Mouse (Mus musculus) midbrain, embryonic 16.5 days (tissue): Measurements from ENCODE around the gene Vps8. TPM values are rescaled to one million over a fixed set of nuclear protein-coding genes. Genes with fewer than 3 reads are reported as not detected.

ENCODE experiments used
- ATAC-seq: fragments of 200-750 bp; cut with Nextera tagmentation; 2 replicates; pipeline ENCODE4 v1.8.0; 2017; ENCODE audit warnings: moderate TSS enrichment
- H3K27ac ChIP-seq: fragments of 300-500 bp; sonication (generic); 2 replicates; pipeline ENCODE4 v1.5.1; 2014; ENCODE audit warnings: mild to moderate bottlenecking, low read length, mixed read lengths
- H3K27me3 ChIP-seq: fragments of 300-500 bp; sonication (generic); 2 replicates; pipeline ENCODE4 v1.6.1; 2014; ENCODE audit warnings: low read depth, low read length, mixed read lengths; ENCODE audit not compliant: control insufficient read depth, insufficient read depth
- H3K36me3 ChIP-seq: fragments of 300-500 bp; sonication (generic); 2 replicates; pipeline ENCODE4 v1.6.1; 2014; ENCODE audit warnings: mild to moderate bottlenecking, low read length, moderate library complexity, mixed read lengths; ENCODE audit not compliant: control insufficient read depth, insufficient read depth
- H3K4me1 ChIP-seq: fragments of 300-500 bp; sonication (generic); 2 replicates; pipeline ENCODE4 v1.6.1; 2014; ENCODE audit warnings: mild to moderate bottlenecking, low read length, mixed read lengths; ENCODE audit not compliant: control insufficient read depth, insufficient read depth
- H3K4me2 ChIP-seq: fragments of 300-500 bp; sonication (generic); 2 replicates; pipeline ENCODE4 v1.6.1; 2014; ENCODE audit warnings: mild to moderate bottlenecking, low read length, mixed read lengths
- H3K4me3 ChIP-seq: fragments of 300-500 bp; sonication (generic); 2 replicates; pipeline ENCODE4 v1.5.1; 2014; ENCODE audit warnings: low read depth, mild to moderate bottlenecking, low read length, moderate library complexity, mixed read lengths
- H3K9ac ChIP-seq: fragments of 300-500 bp; sonication (generic); 2 replicates; pipeline ENCODE4 v1.6.1; 2014; ENCODE audit warnings: low read depth, low read length, mixed read lengths
- H3K9me3 ChIP-seq: fragments of 300-500 bp; sonication (generic); replicated peaks from 2 replicates; pipeline ENCODE4 v1.6.1; 2014; ENCODE audit warnings: mild to moderate bottlenecking, low read length, mixed read lengths; ENCODE audit not compliant: control insufficient read depth, poor library complexity, severe bottlenecking
- WGBS: fragments of 180-500 bp; shearing (Covaris S2); extraction: QIAGEN DNeasy Blood & Tissue Kit; methylation state at CpG from one replicate; pipeline ENCODE4 v1.1.7; 2014; 5-methylcytosine and 5-hydroxymethylcytosine counted together
- polyA plus RNA-seq: library from polyadenylated mRNA; unstranded; fragments of >200 nt; fragmentation: Nextera tagmentation; extraction: Ambion mirVana; gene quantifications from 2 replicates; pipeline ENCODE4 v1.2.1, GENCODE M21; 2015

The Vps8 gene
- polyA plus RNA-seq, 1 experiment from 2014 or later: 41.2 TPM

- Histone ChIP-seq H3K4me2 (no peak overlapping the region), H3K9ac (no peak overlapping the region), H3K27ac (no peak overlapping the region), H3K27me3 (no peaks in the 10 kb centered on the region), H3K4me1 (peaks cover 8% of the 10 kb centered on the region), H3K4me3 (no peak overlapping the region), H3K36me3 (no peaks in the 10 kb centered on the region), H3K9me3 (no peaks in the 10 kb centered on the region)
- ATAC-seq: no peak
- WGBS: 49% methylated on average over 6 of the region's 6 CpGs
Measured at GRCm38 (mm10) chr16:21627248-21627647, 204.3 kb downstream of the Vps8 start.

GRCm38 (mm10) chr16:21628061-21628591 lies 205.2 kb downstream of the Vps8 start:
- Histone ChIP-seq H3K9ac (no peak overlapping the region), H3K36me3 (no peaks in the 10 kb centered on the region), H3K27ac (0 out of 2 replicates have a peak overlapping the region, but pooled peaks have one; percentile 34), H3K27me3 (no peaks in the 10 kb centered on the region), H3K4me3 (no peak overlapping the region), H3K9me3 (no peaks in the 10 kb centered on the region), H3K4me1 (peaks cover 8% of the 10 kb centered on the region), H3K4me2 (no peak overlapping the region; the same call in 1 of the 2 replicates)
- 39% methylated on average over 13 of the region's 13 CpGs for WGBS
- ATAC-seq: peak; percentile 69

GRCm38 (mm10) chr16:21630614-21631013 lies 207.7 kb downstream of the Vps8 start:
- no peaks in the 10 kb centered on the region for H3K36me3 ChIP-seq
- WGBS: 93% methylated on average over 4 of the region's 4 CpGs
- no peak overlapping the region for H3K4me2 ChIP-seq
- H3K4me3 ChIP-seq: no peak overlapping the region
- H3K9me3 ChIP-seq: no peaks in the 10 kb centered on the region
- H3K27ac ChIP-seq: no peak overlapping the region
- no peak for ATAC-seq
- H3K9ac ChIP-seq: no peak overlapping the region
- H3K4me1 ChIP-seq: peaks cover 8% of the 10 kb centered on the region
- H3K27me3 ChIP-seq: no peaks in the 10 kb centered on the region

- Histone ChIP-seq H3K4me2 (no peak overlapping the region), H3K9me3 (no peaks in the 10 kb centered on the region), H3K4me3 (no peak overlapping the region), H3K9ac (no peak overlapping the region), H3K4me1 (peaks cover 8% of the 10 kb centered on the region), H3K36me3 (no peaks in the 10 kb centered on the region), H3K27me3 (no peaks in the 10 kb centered on the region), H3K27ac (no peak overlapping the region)
- ATAC-seq: no peak
- 85% methylated on average over 4 of the region's 4 CpGs for WGBS
Measured at GRCm38 (mm10) chr16:21631815-21632222, 208.9 kb downstream of the Vps8 start.

- Histone ChIP-seq H3K4me3 (no peak overlapping the region), H3K9ac (no peak overlapping the region), H3K4me1 (no peaks in the 10 kb centered on the region), H3K36me3 (no peaks in the 10 kb centered on the region), H3K27me3 (no peaks in the 10 kb centered on the region), H3K9me3 (no peaks in the 10 kb centered on the region), H3K4me2 (no peak overlapping the region), H3K27ac (no peak overlapping the region)
- ATAC-seq: no peak
Measured at GRCm38 (mm10) chr16:21634460-21634859, 211.5 kb downstream of the Vps8 start.

- Histone ChIP-seq H3K4me2 (no peak overlapping the region), H3K9me3 (no peaks in the 10 kb centered on the region), H3K27me3 (no peaks in the 10 kb centered on the region), H3K36me3 (no peaks in the 10 kb centered on the region), H3K4me1 (no peaks in the 10 kb centered on the region), H3K9ac (no peak overlapping the region), H3K4me3 (no peak overlapping the region), H3K27ac (no peak overlapping the region)
- 92% methylated on average over 5 of the region's 5 CpGs for WGBS
- ATAC-seq: no peak
Measured at GRCm38 (mm10) chr16:21636156-21636853, 213.4 kb downstream of the Vps8 start.

- H3K4me2 ChIP-seq: no peak overlapping the region
- no peaks in the 10 kb centered on the region for H3K36me3 ChIP-seq
- H3K4me1 ChIP-seq: no peaks in the 10 kb centered on the region
- no peak overlapping the region for H3K9ac ChIP-seq
- ATAC-seq: no peak
- H3K27me3 ChIP-seq: no peaks in the 10 kb centered on the region
- H3K9me3 ChIP-seq: no peaks in the 10 kb centered on the region
- no peak overlapping the region for H3K27ac ChIP-seq
- no peak overlapping the region for H3K4me3 ChIP-seq
- 92% methylated on average over 11 of the region's 11 CpGs for WGBS
Measured at GRCm38 (mm10) chr16:21637201-21637819, 214.4 kb downstream of the Vps8 start.

- H3K36me3 ChIP-seq: 0 out of 2 replicates have a peak, but pooled peaks cover 5% of the 10 kb centered on the region
- no peaks in the 10 kb centered on the region for H3K27me3 ChIP-seq
- no peaks in the 10 kb centered on the region for H3K9me3 ChIP-seq
- no peak overlapping the region for H3K4me3 ChIP-seq
- no peak overlapping the region for H3K27ac ChIP-seq
- no peak overlapping the region for H3K4me2 ChIP-seq
- 87% methylated on average over 7 of the region's 7 CpGs for WGBS
- no peak overlapping the region for H3K9ac ChIP-seq
- ATAC-seq: no peak
- no peaks in the 10 kb centered on the region for H3K4me1 ChIP-seq
Measured at GRCm38 (mm10) chr16:21640766-21641499, 218.0 kb downstream of the Vps8 start.

- H3K27ac ChIP-seq: no peak overlapping the region
- no peak overlapping the region for H3K4me3 ChIP-seq
- H3K4me1 ChIP-seq: no peaks in the 10 kb centered on the region
- WGBS: 88% methylated on average over 3 of the region's 3 CpGs
- H3K9ac ChIP-seq: no peak overlapping the region
- H3K4me2 ChIP-seq: no peak overlapping the region
- no peak for ATAC-seq
- H3K9me3 ChIP-seq: no peaks in the 10 kb centered on the region
- no peaks in the 10 kb centered on the region for H3K27me3 ChIP-seq
- 0 out of 2 replicates have a peak, but pooled peaks cover 5% of the 10 kb centered on the region for H3K36me3 ChIP-seq
Measured at GRCm38 (mm10) chr16:21641944-21642343, 219.0 kb downstream of the Vps8 start.
